Mouse (Mus musculus): ENCODE measurements around the gene Men1. TPM values are rescaled to one million over a fixed set of nuclear protein-coding genes. Genes with fewer than 3 reads are reported as not detected.

The Men1 gene
- polyA plus RNA-seq, 1 experiment from 2014 or later: 122 TPM

DNA sequence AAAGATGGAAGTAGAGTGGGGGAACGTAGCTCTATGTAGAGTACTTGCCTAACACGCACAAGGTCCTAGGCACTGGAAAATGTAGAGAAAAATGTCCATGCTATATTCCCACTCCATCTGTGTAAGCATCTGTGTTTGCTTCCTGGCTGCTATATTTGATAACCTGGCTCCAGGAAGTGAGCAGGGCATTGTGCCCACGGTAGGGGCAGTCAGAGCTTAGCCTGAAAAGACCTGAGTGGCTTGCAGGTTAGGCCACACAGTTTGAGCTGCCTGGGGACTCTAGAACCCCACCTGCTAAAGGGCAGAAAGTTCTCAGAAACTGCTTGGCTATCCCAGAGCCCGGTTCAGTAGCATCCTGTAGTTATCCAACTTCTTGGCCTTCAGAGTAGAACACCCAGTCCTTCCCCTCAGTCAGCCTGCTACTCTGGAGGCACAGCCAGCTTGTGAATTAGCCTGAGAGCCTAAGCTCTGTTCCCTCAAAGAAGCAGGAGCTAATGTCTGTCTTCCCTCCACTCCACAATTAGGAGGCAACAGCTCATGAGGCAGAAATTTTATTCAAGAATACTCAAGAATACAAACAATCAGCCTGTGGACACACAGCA, 47.6 kb downstream of the Men1 start:
- peaks cover 32% of the 10 kb centered on the region for H3K4me1 ChIP-seq
- H3K9me3 ChIP-seq: no peaks in the 10 kb centered on the region
- 76% methylated on average over 4 of the region's 4 CpGs for WGBS
- H3K27ac ChIP-seq (replicated peaks): no peak overlapping the region
- no peaks in the 10 kb centered on the region for H3K27me3 ChIP-seq (replicated peaks; ENCODE audit: low read depth, poor library complexity, severe bottlenecking)
- peaks cover 36% of the 10 kb centered on the region for H3K36me3 ChIP-seq (replicated peaks)
- DNase-seq (ENCODE audit: low spot score): no peak
- no peak overlapping the region for H3K4me3 ChIP-seq

DNA sequence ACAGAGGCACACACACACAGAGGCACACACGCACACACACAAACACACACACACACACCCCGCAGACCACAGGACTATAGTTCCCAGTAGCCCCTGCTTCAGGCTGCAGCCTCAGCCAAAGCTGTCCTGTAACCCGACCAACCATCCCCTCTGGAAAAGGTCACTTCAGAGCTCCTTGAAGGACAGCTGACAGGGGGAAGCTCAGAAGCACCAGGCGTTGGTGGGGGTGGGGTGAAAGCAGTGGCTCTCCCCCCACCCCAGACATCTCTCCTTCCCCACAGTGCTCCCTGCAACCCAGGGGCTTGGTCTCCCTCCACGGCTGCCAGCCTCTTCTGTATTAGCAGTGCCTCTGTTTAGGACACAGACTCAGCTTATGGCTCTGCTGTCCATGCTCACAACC, 48.7 kb downstream of the Men1 start:
- Histone ChIP-seq H3K4me3 (no peak overlapping the region), H3K4me1 (peaks cover 32% of the 10 kb centered on the region), H3K27ac (replicated peaks) (0 out of 2 replicates have a peak overlapping the region, but pooled peaks have one; percentile 0), H3K36me3 (replicated peaks) (peaks cover 26% of the 10 kb centered on the region), H3K9me3 (no peaks in the 10 kb centered on the region), H3K27me3 (replicated peaks; ENCODE audit: low read depth, poor library complexity, severe bottlenecking) (peaks cover 4% of the 10 kb centered on the region; the same call in 1 of the 2 replicates)
- 53% methylated on average over 5 of the region's 5 CpGs for WGBS
- DNase-seq (ENCODE audit: low spot score): no peak

DNA sequence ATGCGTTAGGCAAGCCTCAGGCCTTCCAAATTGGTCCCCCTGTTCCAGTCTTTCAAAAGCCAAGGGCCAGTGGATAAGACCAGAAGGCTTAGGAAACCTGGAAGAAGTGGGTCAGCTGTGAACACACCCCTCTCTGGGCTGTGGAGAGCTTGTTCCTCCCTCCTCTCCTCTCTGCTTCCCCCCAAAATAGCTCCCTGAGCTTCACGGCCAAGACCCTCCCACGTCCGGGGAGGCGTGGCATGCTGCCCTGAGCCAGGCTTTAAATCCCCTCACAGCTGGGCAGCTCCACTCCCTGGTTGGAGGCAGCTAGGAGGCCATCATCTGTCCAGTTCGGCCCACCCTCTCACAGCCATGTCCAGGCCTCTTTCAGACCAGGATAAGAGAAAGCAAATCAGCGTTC, 49.3 kb downstream of the Men1 start, which contains the start of gene Pygm:
Gene Pygm, plus strand, starts transcription at position 272 of the 400 bp plus-strand sequence.
- DNase-seq (ENCODE audit: low spot score): peak; percentile 45
- peak within 1 kb of the TSS; percentile 7; the same call in 1 of the 2 replicates for H3K27ac ChIP-seq (replicated peaks)
- 17% methylated on average over 7 of the region's 7 CpGs for WGBS

DNA sequence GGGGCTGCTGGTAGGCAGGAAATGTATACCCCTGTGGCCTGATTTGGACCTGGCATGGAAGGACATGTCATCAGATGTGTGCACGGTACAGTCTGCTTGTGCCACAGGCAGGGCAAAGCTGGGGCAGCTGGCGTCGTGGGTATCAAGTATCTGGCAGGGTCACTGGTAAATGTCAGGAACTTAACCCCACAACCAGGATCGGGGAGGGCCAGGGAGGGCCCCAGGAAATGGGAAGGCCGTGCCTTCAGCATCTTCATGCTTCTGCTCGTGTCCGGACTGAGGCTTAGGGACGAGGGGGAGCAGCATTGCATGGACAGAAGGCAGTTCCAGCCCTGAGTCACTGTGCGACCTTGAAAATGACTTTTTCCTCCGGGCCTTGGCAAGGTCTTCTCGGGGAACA, 50.2 kb downstream of the Men1 start:
- peaks cover 11% of the 10 kb centered on the region for H3K36me3 ChIP-seq (replicated peaks)
- H3K9me3 ChIP-seq: no peaks in the 10 kb centered on the region
- H3K4me3 ChIP-seq: no peak overlapping the region
- 67% methylated on average over 11 of the region's 11 CpGs for WGBS
- H3K4me1 ChIP-seq: peaks cover 43% of the 10 kb centered on the region
- DNase-seq (ENCODE audit: low spot score): no peak
- H3K27ac ChIP-seq (replicated peaks): no peak overlapping the region
- H3K27me3 ChIP-seq (replicated peaks; ENCODE audit: low read depth, poor library complexity, severe bottlenecking): peaks cover 15% of the 10 kb centered on the region

More for the DNA sequence above, 49.3 kb downstream of the Men1 start, which contains the start of gene Pygm:
- Histone ChIP-seq H3K4me1 (peaks cover 35% of the 10 kb centered on the region), H3K27me3 (replicated peaks; ENCODE audit: low read depth, poor library complexity, severe bottlenecking) (peaks cover 11% of the 10 kb centered on the region), H3K36me3 (replicated peaks) (peaks cover 19% of the 10 kb centered on the region), H3K4me3 (no peak within 1 kb of the TSS; the same call in 1 of the 2 replicates), H3K9me3 (no peaks in the 10 kb centered on the region)

DNA sequence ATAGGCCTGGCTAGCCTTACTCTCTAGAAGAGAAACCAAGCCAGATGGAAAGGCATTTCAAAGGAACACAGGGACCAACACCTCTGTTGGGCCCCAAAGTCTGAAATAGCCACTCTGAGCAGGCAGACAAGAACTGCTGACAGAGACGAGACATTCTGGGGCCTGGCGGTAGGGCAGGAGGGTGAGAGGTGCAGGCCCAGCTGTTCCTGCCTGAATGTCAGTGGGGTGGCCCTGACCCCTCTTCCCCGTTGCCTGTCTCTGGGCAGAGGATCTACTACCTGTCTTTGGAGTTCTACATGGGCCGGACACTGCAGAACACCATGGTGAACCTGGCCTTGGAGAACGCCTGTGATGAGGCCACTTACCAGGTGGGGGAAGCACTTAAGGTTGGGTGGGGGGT, 50.6 kb downstream of the Men1 start:
- Histone ChIP-seq H3K9me3 (no peaks in the 10 kb centered on the region), H3K27me3 (replicated peaks; ENCODE audit: low read depth, poor library complexity, severe bottlenecking) (peaks cover 15% of the 10 kb centered on the region), H3K27ac (replicated peaks) (no peak overlapping the region), H3K4me1 (peaks cover 48% of the 10 kb centered on the region), H3K36me3 (replicated peaks) (peaks cover 9% of the 10 kb centered on the region), H3K4me3 (0 out of 2 replicates have a peak overlapping the region, but pooled peaks have one; percentile 1)
- 74% methylated on average over 5 of the region's 5 CpGs for WGBS
- no peak for DNase-seq (ENCODE audit: low spot score)

DNA sequence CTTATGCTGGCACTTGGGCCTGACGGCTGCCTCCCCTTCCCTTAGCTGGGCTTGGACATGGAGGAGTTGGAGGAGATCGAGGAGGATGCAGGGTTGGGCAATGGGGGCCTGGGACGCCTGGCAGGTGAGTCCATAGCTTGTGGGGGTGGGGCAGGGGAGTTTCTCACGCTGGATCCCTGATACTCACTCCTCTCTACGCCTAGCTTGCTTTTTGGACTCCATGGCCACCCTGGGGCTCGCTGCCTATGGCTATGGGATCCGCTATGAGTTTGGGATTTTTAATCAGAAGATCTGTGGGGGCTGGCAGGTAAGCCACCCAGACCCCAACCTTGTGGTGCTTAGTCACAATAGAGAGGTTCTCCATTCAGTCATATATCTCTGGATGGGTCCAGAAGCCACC, 51.0 kb downstream of the Men1 start:
- no peak for DNase-seq (ENCODE audit: low spot score)
- H3K4me3 ChIP-seq: 0 out of 2 replicates have a peak overlapping the region, but pooled peaks have one; percentile 1
- H3K4me1 ChIP-seq: peaks cover 51% of the 10 kb centered on the region

DNA sequence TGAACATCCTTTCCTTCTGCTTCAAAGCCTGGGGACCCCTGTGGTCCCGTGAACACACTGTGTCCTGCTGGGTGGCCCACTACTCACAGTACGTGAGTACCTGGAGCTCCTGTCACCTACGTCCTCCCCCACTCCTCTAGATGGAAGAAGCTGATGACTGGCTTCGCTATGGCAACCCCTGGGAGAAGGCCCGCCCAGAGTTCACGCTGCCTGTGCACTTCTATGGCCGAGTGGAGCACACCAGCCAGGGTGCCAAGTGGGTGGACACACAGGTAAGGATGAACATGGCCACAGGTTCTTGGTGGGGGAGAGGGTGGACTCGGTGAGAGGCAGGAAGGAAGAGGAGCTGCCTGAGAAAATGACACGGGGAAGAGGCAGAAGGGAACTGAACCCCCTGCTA, 51.5 kb downstream of the Men1 start:
- Histone ChIP-seq H3K27me3 (replicated peaks; ENCODE audit: low read depth, poor library complexity, severe bottlenecking) (peaks cover 15% of the 10 kb centered on the region), H3K36me3 (replicated peaks) (peaks cover 1% of the 10 kb centered on the region), H3K27ac (replicated peaks) (no peak overlapping the region), H3K4me3 (no peak overlapping the region), H3K4me1 (peaks cover 51% of the 10 kb centered on the region), H3K9me3 (no peaks in the 10 kb centered on the region)
- WGBS: 68% methylated on average over 9 of the region's 9 CpGs
- no peak for DNase-seq (ENCODE audit: low spot score)

More for the DNA sequence above, 51.0 kb downstream of the Men1 start:
- Histone ChIP-seq H3K36me3 (replicated peaks) (peaks cover 5% of the 10 kb centered on the region), H3K9me3 (no peaks in the 10 kb centered on the region), H3K27ac (replicated peaks) (no peak overlapping the region), H3K27me3 (replicated peaks; ENCODE audit: low read depth, poor library complexity, severe bottlenecking) (peaks cover 15% of the 10 kb centered on the region)
- 80% methylated on average over 7 of the region's 7 CpGs for WGBS

DNA sequence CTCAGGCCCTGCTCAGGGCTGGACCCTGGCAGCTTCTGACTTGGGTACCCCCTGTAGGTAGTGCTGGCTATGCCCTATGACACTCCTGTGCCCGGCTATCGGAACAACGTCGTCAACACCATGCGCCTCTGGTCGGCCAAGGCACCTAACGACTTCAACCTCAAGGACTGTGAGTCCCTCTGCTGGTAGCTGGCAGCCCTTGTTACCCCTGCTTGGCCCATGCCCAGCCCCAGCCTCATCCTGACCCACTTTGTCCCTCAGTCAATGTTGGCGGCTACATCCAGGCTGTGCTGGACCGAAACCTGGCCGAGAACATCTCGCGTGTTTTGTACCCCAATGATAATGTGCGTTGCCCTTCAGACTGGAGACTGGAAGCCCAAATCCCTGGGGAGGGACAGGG, 53.2 kb downstream of the Men1 start:
- Histone ChIP-seq H3K4me1 (peaks cover 51% of the 10 kb centered on the region), H3K9me3 (no peaks in the 10 kb centered on the region), H3K27me3 (replicated peaks; ENCODE audit: low read depth, poor library complexity, severe bottlenecking) (peaks cover 15% of the 10 kb centered on the region), H3K27ac (replicated peaks) (no peak overlapping the region), H3K4me3 (no peak overlapping the region), H3K36me3 (replicated peaks) (no peaks in the 10 kb centered on the region)
- DNase-seq (ENCODE audit: low spot score): no peak
- WGBS: 86% methylated on average over 13 of the region's 13 CpGs

DNA sequence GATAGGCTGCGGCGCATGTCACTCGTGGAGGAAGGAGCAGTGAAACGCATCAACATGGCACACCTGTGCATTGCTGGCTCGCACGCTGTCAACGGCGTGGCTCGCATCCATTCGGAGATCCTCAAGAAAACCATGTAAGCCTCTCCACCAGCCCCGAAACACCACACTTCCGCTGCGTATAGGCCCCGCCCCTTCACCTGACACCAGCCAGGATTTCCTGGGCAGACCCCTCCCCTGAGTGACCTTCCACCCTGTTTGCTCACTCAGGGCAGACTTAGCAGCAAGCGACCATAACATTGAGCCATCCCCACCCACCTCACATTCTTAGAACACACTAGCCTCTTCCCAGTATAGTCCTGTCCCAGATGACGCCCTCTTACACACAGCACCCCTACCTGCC, 55.0 kb downstream of the Men1 start:
- Histone ChIP-seq H3K4me1 (peaks cover 34% of the 10 kb centered on the region), H3K9me3 (no peaks in the 10 kb centered on the region), H3K36me3 (replicated peaks) (no peaks in the 10 kb centered on the region), H3K27ac (replicated peaks) (peak overlapping the region; percentile 71; the same call in 1 of the 2 replicates), H3K27me3 (replicated peaks; ENCODE audit: low read depth, poor library complexity, severe bottlenecking) (peaks cover 15% of the 10 kb centered on the region), H3K4me3 (peak overlapping the region; percentile 53)
- WGBS: 2% methylated on average over 16 of the region's 16 CpGs
- peak; percentile 66 for DNase-seq (ENCODE audit: low spot score)

DNA sequence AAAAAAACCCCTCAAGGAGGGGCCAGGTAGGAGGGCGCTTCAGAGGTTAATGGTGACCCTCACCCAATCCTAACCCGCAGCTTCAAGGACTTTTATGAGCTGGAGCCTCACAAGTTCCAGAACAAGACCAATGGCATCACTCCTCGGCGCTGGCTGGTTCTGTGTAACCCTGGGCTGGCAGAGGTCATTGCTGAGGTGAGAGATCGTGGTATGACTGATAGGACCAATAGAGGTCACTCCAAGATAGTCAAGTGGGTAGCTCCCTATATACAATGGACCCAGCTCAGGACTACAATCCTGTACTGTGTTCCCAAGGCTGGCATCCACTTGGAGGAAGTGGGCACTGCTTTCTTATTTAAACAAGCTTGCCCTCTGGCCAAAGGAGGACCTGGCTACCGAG, 55.5 kb downstream of the Men1 start:
- peaks cover 15% of the 10 kb centered on the region for H3K27me3 ChIP-seq (replicated peaks; ENCODE audit: low read depth, poor library complexity, severe bottlenecking)
- WGBS: 54% methylated on average over 6 of the region's 6 CpGs
- DNase-seq (ENCODE audit: low spot score): no peak
- H3K36me3 ChIP-seq (replicated peaks): no peaks in the 10 kb centered on the region
- no peak overlapping the region for H3K27ac ChIP-seq (replicated peaks)
- peaks cover 30% of the 10 kb centered on the region for H3K4me1 ChIP-seq
- no peaks in the 10 kb centered on the region for H3K9me3 ChIP-seq
- peak overlapping the region; percentile 53 for H3K4me3 ChIP-seq

Small RNAs within 50 kb of the gene (microRNA-seq; reads per million reads assigned to microRNA genes)
- gene Mir6989: 0.91 reads per million

Other genes starting within 250 kb of the Men1 start
- gene Cdca5, start 250.0 kb upstream of the Men1 start, polyA plus RNA-seq (2016; fragmentation: Nextera tagmentation; extraction: Ambion mirVana): 66.2 and 70.1 TPM in 2 replicates
- gene AC131692.1, start 240.6 kb upstream of the Men1 start, polyA plus RNA-seq (2016; fragmentation: Nextera tagmentation; extraction: Ambion mirVana): 0.41 and 0.56 TPM in 2 replicates
- gene Naaladl1, start 229.2 kb upstream of the Men1 start, polyA plus RNA-seq (2016; fragmentation: Nextera tagmentation; extraction: Ambion mirVana): 0.87 and 0.89 TPM in 2 replicates
- 66.1 and 67.7 TPM in 2 replicates for gene Sac3d1, start 216.3 kb upstream of the Men1 start, polyA plus RNA-seq (2016; fragmentation: Nextera tagmentation; extraction: Ambion mirVana)
- 29.1 and 30.2 TPM in 2 replicates for gene Snx15, start 206.7 kb upstream of the Men1 start, polyA plus RNA-seq (2016; fragmentation: Nextera tagmentation; extraction: Ambion mirVana)
- not detected in 2 replicates for gene Batf2, start 194.0 kb upstream of the Men1 start, polyA plus RNA-seq (2016; fragmentation: Nextera tagmentation; extraction: Ambion mirVana)
- 111 and 112 TPM in 2 replicates for gene Arl2, start 193.4 kb upstream of the Men1 start, polyA plus RNA-seq (2016; fragmentation: Nextera tagmentation; extraction: Ambion mirVana)
- gene Majin, start 150.6 kb upstream of the Men1 start, polyA plus RNA-seq (2016; fragmentation: Nextera tagmentation; extraction: Ambion mirVana): not detected in 2 replicates
- 0.98 and 1.3 TPM in 2 replicates for gene Gpha2, start 108.6 kb upstream of the Men1 start, polyA plus RNA-seq (2016; fragmentation: Nextera tagmentation; extraction: Ambion mirVana)
- gene Ppp2r5b, start 99.1 kb upstream of the Men1 start, polyA plus RNA-seq (2016; fragmentation: Nextera tagmentation; extraction: Ambion mirVana): 25.5 and 26.3 TPM in 2 replicates
- 12.5 and 13.6 TPM in 2 replicates for gene Atg2a, start 93.3 kb upstream of the Men1 start, polyA plus RNA-seq (2016; fragmentation: Nextera tagmentation; extraction: Ambion mirVana)
- gene Ehd1, start 58.3 kb upstream of the Men1 start, polyA plus RNA-seq (2016; fragmentation: Nextera tagmentation; extraction: Ambion mirVana): 81.8 and 83.5 TPM in 2 replicates
- gene Cdc42bpg, start 28.5 kb upstream of the Men1 start, polyA plus RNA-seq (2016; fragmentation: Nextera tagmentation; extraction: Ambion mirVana): 0.12 and 0.39 TPM in 2 replicates
- gene Map4k2, start 6.2 kb downstream of the Men1 start, polyA plus RNA-seq (2016; fragmentation: Nextera tagmentation; extraction: Ambion mirVana): 11.0 and 14.0 TPM in 2 replicates
- 185 and 205 TPM in 2 replicates for gene Sf1, start 28.7 kb downstream of the Men1 start, polyA plus RNA-seq (2016; fragmentation: Nextera tagmentation; extraction: Ambion mirVana)
- gene Pygm, start 49.4 kb downstream of the Men1 start, polyA plus RNA-seq (2016; fragmentation: Nextera tagmentation; extraction: Ambion mirVana): 1.1 and 2.2 TPM in 2 replicates
- gene Rasgrp2, start 64.4 kb downstream of the Men1 start, polyA plus RNA-seq (2016; fragmentation: Nextera tagmentation; extraction: Ambion mirVana): 14.2 and 18.6 TPM in 2 replicates
- gene Nrxn2, start 83.8 kb downstream of the Men1 start, polyA plus RNA-seq (2016; fragmentation: Nextera tagmentation; extraction: Ambion mirVana): 1.9 TPM in 2 replicates
- gene Slc22a12, start 208.1 kb downstream of the Men1 start, polyA plus RNA-seq (2016; fragmentation: Nextera tagmentation; extraction: Ambion mirVana): not detected in 2 replicates

Data from embryonic facial prominence, embryonic 10.5 days (tissue).